Mouse (Mus musculus) left cerebral cortex, postnatal 14 days (tissue): ENCODE results near the gene Pkp1. TPM values are rescaled to one million over a fixed set of nuclear protein-coding genes. Genes with fewer than 3 reads are reported as not detected.

Experiments
- DNase-seq, 2 experiments: peaks; one replicate each; pipeline ENCODE4 v3.0.0; 2021 to 2022; ENCODE audit warnings: low spot score in 2 of 2, mixed read lengths in 1 of 2
- intact Hi-C: fragments of 180-260 bp; cut with DNase I; formaldehyde crosslinking; loops from one replicate; pipeline ENCODE4 v1.15.1; 2025
- long read RNA-seq, 2 experiments: library from polyadenylated mRNA; stranded (forward); transcript quantifications; one replicate each; pipeline ENCODE4 v2.0.0; 2021
- total RNA-seq, 2 experiments: library from RNA; stranded (reverse); gene quantifications; 2 replicates each; pipeline ENCODE4 v1.2.3; 2021

The Pkp1 gene
- total RNA-seq = under 1 TPM; 0.13 to 0.30 TPM
- long read RNA-seq, experiment 1, partial matches to known transcripts = 0 of 1 reads
- long read RNA-seq, experiment 1, other reads (novel, unspliced or antisense) = 1 of 1 reads
- long read RNA-seq, experiment 2 = 0 reads

GRCm38 (mm10) chr1:135918644-135919407, at the start of gene Pkp1:
Gene Pkp1, minus strand, starts transcription at chr1:135919207.
- DNase-seq = no peak
- intact Hi-C loops = no loop called here

- no peak for DNase-seq
- intact Hi-C loops = no loop called here
Measured at GRCm38 (mm10) chr1:135967739-135968138, 48.7 kb upstream of the Pkp1 start.

GRCm38 (mm10) chr1:135964561-135964960, 45.6 kb upstream of the Pkp1 start:
- no peak for DNase-seq

DNA sequence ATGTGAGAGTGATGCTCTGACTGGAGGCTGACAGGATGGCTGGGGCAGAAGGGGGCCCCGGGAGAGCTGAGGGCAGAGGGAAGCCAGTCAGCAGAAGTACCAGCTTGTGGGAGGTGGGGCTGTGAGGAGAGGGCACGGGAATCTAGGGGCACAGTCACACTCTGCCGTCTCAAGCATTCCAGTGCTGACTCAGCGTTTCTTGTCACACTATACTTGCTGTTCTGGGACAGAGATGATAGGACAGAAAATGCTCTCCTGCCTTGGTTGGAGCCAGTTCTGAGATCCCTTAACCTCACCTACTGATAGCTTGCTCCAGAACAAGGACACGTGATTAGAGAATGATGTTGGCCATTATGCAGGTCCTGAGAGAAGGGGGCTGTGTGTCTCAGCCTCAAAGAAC, 44.2 kb upstream of the Pkp1 start:
- DNase-seq = no peak
- intact Hi-C loops = no loop called here

More at GRCm38 (mm10) chr1:135964561-135964960, 45.6 kb upstream of the Pkp1 start:
- intact Hi-C loops = no loop called here

- peak; percentile 58 to 79 for DNase-seq
- intact Hi-C loops = loop anchor here (5.0 kb wide), 1 partner anchor 49 kb away; the partner anchor contains the start of genes Igfn1 and Tmem9
Measured at GRCm38 (mm10) chr1:135958483-135958882, 39.5 kb upstream of the Pkp1 start.

GRCm38 (mm10) chr1:135948871-135949270, 29.9 kb upstream of the Pkp1 start:
- no peak for DNase-seq
- intact Hi-C loops = loop anchor here (10.0 kb wide), 2 partner anchors 194 to 224 kb away; partner anchors contain the start of gene Csrp1

DNA sequence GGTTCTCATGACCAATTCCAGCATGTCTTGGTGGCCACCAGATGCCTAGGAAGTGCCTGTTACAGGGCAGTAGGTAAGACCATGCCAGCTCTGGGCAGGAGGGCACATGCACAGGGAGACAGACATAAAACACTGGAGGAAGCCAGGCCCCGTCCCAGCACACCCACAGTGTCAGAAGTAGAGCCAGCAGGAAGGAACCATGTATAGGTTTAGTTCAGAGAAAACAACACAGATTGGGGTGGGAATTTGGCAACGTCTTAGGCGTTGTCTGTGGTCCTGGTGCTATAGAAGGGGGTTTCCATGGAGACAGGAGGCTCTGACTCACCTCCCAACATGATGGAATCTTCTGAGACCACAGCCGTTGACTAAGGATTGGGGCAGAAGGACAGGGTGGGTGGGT, 27.2 kb upstream of the Pkp1 start:
- peak; percentile 16 to 77 for DNase-seq
- intact Hi-C loops = loop anchor here (10.0 kb wide), 2 partner anchors 191 to 221 kb away; partner anchors contain the start of gene Csrp1

DNA sequence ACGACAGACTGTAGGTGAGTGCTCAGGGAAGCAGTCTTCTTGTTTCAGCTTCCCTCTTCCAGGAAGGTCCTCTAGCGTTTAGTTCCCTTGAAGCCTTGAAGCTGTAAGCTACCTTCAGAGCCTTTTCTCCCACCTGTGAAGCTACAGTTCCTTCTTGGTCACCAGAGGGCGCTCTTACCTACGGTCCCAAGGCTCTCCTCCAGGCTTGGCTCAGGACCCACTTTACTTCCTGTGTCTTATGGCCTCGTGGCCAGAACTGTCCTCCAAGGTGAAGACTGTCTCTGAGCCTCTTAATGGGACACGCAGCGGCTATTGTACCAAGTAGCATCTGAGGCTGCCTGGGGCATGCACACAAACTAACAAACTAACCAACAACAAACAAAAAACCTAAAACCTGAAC, 26.7 kb upstream of the Pkp1 start:
- intact Hi-C loops = loop anchor here (1.0 to 10.0 kb wide), 3 partner anchors 80 to 221 kb away; partner anchors contain the start of gene Csrp1

DNA sequence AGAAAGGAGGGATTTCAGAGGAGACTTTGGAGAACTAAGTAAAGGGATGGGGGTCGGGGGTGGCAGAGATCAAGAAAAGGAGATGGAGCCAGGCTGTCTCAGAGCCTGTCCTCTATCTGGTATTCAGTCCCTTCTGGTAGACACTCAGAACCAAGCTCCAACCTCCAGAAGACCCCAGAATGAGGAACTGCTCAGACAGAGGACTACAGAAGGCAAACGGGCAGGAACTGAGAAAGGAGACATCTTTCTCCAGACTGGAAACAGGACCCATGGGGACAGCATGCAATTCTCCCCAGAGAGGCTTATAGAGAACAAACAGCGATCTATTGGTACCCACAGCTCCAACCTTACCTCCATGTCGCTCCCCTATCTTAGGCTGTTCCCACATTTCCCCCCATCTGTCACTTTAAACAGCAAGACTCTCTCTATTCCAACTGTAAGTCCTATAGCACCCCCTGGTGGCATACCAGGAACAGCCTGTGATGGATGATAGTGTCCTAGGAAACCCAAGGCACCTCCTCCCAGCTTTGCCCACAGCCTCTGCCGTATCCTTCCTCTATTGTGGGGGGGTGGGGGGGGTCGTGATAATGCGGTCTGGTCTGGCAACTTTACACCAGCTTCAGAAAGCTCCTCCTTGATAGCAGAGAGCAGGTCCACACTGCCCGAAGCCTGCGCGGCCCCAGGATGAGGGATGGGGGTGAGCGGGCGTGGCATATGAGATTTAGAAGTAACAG, 25.7 kb upstream of the Pkp1 start:
- intact Hi-C loops = loop anchor here (1.0 to 10.0 kb wide), 3 partner anchors 79 to 220 kb away; partner anchors contain the start of gene Csrp1
- DNase-seq = peak; percentile 91 to 93

More for the DNA sequence above, 26.7 kb upstream of the Pkp1 start:
- DNase-seq = peak; percentile 54 to 61

DNA sequence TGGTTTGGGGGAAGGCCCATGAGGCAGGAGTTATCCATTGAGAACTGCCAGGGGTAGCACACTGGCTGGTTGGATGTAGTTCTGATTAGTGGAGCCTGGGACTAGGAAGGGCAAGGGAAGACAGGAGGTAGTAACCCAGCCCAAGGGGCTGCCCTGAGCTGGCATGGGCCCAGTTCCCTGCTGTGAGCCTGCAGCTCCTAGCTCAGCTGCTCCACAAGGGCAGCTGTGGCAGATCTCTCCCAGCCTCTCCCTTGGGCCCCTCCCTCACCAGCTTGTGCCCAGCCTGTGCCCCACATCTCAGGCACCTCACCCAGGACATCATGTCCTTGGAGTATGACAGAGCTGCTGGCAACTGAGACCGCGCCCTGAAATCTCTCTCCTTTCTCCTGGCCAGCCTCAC, 24.7 kb upstream of the Pkp1 start:
- no peak for DNase-seq
- intact Hi-C loops = loop anchor here (10.0 kb wide), 2 partner anchors 189 to 219 kb away; partner anchors contain the start of gene Csrp1

- no peak for DNase-seq
- intact Hi-C loops = loop anchor here (10.0 kb wide), 2 partner anchors 187 to 217 kb away; partner anchors contain the start of gene Csrp1
Measured at GRCm38 (mm10) chr1:135942116-135942515, 23.1 kb upstream of the Pkp1 start.

DNA sequence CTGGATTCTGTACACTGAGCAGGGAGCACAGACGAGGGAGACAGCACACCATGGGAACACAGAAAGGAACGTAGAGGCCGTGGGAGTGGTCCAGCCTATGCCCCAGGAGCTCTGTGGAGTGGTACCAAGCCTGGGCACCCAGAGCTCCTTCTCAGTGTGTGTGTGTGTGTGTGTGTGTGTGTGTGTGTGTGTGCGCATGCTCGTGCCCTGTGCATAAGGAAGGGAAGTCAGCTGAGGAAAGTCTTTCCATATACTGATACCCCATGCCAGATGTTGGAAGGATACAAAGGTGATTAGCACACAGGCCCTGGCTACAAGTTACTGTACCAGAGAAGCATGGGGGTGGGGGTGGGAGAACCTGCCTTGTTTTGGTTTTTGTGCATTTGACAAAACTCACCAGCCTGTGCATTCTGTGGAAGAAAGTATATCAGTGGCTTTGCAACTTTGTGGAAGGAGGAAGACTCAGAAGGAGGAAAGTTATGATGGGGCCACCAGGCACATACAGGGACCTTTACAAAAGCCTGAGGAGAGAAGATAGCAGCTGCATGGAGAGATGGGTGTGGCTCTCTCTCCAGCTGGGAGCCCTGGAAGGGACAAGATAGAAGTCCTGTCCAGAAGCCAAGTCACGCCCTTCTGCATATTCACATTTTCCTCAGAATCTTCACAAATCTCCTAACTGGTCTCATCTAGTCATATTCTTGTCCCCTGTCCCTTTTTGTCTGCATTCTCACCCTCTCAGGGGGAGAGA, 22.4 kb upstream of the Pkp1 start:
- DNase-seq = no peak
- intact Hi-C loops = loop anchor here (10.0 kb wide), 2 partner anchors 187 to 217 kb away; partner anchors contain the start of gene Csrp1

GRCm38 (mm10) chr1:135936091-135936490, 17.1 kb upstream of the Pkp1 start:
- intact Hi-C loops = no loop called here

GRCm38 (mm10) chr1:135933704-135934293, 14.8 kb upstream of the Pkp1 start:
- no peak for DNase-seq
- intact Hi-C loops = no loop called here

More at GRCm38 (mm10) chr1:135936091-135936490, 17.1 kb upstream of the Pkp1 start:
- no peak for DNase-seq

- intact Hi-C loops = no loop called here
- DNase-seq = peak; percentile 30 to 66
Measured at GRCm38 (mm10) chr1:135929876-135930275, 10.9 kb upstream of the Pkp1 start.

DNA sequence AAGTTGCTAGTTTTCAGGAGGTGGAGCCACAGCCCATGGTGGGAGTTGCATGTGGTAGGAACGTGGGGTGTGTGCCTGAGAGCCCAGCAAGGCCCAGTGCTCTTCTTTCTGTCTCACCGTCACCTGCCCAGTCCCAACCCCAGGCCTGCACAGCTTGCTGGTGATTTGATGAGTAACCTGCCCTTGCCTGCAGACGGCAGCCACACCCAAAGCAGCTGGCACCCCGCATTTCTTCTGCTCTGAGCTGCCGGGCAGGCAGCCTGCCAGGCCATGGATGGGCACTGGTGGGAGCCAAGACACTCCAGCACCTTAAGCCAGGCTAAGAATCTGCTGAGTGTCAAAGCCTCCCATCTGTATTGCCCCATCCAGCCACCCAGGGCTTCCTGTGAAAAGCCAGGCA, 6.8 kb upstream of the Pkp1 start:
- DNase-seq = no peak
- intact Hi-C loops = no loop called here

GRCm38 (mm10) chr1:135924377-135924994, 5.5 kb upstream of the Pkp1 start:
- intact Hi-C loops = no loop called here
- no peak for DNase-seq

DNA sequence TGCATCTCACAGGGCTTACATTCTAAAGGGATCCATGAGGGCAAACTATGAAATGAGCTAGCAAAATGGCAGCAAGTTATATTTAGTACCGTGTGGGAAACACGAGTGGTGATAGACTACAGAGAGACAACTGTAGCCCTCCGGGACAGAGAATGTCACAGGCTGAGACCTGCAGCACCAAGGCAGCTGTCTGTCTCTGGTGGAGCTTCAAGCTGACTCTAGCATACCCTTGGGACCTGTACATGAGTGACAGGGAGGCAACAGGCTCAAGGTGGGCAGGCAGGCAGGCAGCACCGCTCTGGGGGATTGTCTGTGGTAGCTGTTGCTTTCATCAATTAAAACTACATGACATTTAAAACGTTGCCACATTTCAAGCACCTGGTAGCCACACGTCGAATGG, 4.2 kb upstream of the Pkp1 start:
- intact Hi-C loops = no loop called here

More for the DNA sequence above, 4.2 kb upstream of the Pkp1 start:
- no peak for DNase-seq
